Mouse (Mus musculus) embryonic fibroblast, embryonic 13.5 days (primary cell): ENCODE results near the gene Slc15a3.

Experiments
- CTCF ChIP-seq: IDR thresholded peaks from 2 replicates; pipeline ENCODE4 v1.5.1; 2011; ENCODE audit warnings: mild to moderate bottlenecking, control low read depth, low read length, moderate library complexity, borderline replicate concordance; ENCODE audit not compliant: insufficient read depth
- POLR2A ChIP-seq: IDR thresholded peaks from 2 replicates; pipeline ENCODE4 v1.6.1; 2011; ENCODE audit warnings: low read depth, mild to moderate bottlenecking, control low read depth, low read length, moderate library complexity

DNA sequence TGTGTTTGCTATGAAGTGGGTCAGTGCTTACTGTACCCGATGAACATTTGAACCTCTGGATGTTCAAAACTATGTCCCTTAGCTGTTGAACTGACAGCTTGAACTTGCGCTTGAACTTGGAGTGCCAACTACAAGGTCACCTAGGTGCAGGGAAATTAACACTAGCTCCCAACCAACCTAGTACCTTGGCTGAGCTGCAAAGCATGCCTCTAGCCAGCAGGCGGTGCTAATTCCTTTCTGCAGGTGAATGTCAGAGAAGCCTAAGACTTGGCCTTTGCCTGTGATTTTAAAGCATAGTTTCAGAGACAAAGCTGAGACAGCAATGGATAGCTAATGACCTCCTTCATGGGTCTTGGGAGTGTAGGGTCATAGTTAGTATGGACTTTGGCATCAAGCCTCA lies 68.4 kb downstream of the Slc15a3 start:
- TF ChIP-seq POLR2A (no peak), CTCF (peak; percentile 77)
